Mouse (Mus musculus) midbrain, embryonic 10.5 days (tissue): ENCODE measurements around the gene Unc13c. TPM values are rescaled to one million over a fixed set of nuclear protein-coding genes. Genes with fewer than 3 reads are reported as not detected.

Experiments used
- DNase-seq: peaks from one replicate; pipeline ENCODE4 v3.0.0-alpha.2; 2017; ENCODE audit warnings: low spot score
- H3K27ac ChIP-seq: fragments of 300-500 bp; sonication (generic); replicated peaks from 2 replicates; pipeline ENCODE4 v1.5.1; 2016; ENCODE audit warnings: mild to moderate bottlenecking
- H3K27me3 ChIP-seq: fragments of 300-500 bp; sonication (generic); 2 replicates; pipeline ENCODE4 v1.6.1; 2016; ENCODE audit warnings: low read depth, mild to moderate bottlenecking; ENCODE audit not compliant: poor library complexity, severe bottlenecking
- H3K36me3 ChIP-seq: fragments of 300-500 bp; sonication (generic); 2 replicates; pipeline ENCODE4 v1.6.1; 2016; ENCODE audit warnings: mild to moderate bottlenecking, moderate library complexity
- H3K4me1 ChIP-seq: fragments of 300-500 bp; sonication (generic); 2 replicates; pipeline ENCODE4 v1.6.1; 2016
- H3K4me3 ChIP-seq: fragments of 300-500 bp; sonication (generic); 2 replicates; pipeline ENCODE4 v1.5.1; 2016; ENCODE audit warnings: mild to moderate bottlenecking, moderate library complexity
- H3K9me3 ChIP-seq: fragments of 300-500 bp; sonication (generic); replicated peaks from 2 replicates; pipeline ENCODE4 v1.6.1; 2016; ENCODE audit warnings: mild to moderate bottlenecking
- WGBS: fragments of 180-500 bp; shearing (Covaris S2); methylation state at CpG from one replicate; pipeline ENCODE4 v1.1.7; 2016; 5-methylcytosine and 5-hydroxymethylcytosine counted together
- polyA plus RNA-seq: library from polyadenylated mRNA; unstranded; fragments of >200 nt; fragmentation: Nextera tagmentation; extraction: Ambion mirVana; gene quantifications from 2 replicates; pipeline ENCODE4 v1.2.1, GENCODE M21; 2016

The Unc13c gene
- polyA plus RNA-seq, 1 experiment from 2014 or later = 0.16 TPM

DNA sequence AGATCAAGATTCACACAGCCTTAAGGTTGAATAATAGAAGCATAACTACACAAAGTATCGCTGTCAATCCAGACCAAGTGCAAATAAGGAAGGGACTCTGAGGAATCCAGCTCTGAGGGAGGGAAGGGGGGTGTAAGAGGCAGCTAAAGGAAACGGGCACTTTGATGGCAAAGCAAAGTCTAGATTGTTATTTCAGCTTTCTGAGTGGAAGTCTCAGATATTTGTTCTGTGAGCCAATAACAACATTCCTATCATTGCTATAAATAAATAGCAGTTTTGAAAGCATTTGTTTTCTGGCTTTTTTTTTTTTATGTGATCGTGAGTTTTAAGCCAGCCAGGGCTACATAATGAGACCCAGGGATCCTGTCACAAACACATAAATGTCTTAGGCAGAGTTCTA is 114.5 kb downstream of the Unc13c start:
- DNase-seq = no peak
- H3K4me1 ChIP-seq = no peaks in the 10 kb centered on the region
- no peaks in the 10 kb centered on the region for H3K36me3 ChIP-seq
- H3K4me3 ChIP-seq = no peak overlapping the region
- WGBS = 66% methylated on average over 3 of the region's 3 CpGs
- H3K27me3 ChIP-seq = no peaks in the 10 kb centered on the region
- no peaks in the 10 kb centered on the region for H3K9me3 ChIP-seq
- no peak overlapping the region for H3K27ac ChIP-seq

DNA sequence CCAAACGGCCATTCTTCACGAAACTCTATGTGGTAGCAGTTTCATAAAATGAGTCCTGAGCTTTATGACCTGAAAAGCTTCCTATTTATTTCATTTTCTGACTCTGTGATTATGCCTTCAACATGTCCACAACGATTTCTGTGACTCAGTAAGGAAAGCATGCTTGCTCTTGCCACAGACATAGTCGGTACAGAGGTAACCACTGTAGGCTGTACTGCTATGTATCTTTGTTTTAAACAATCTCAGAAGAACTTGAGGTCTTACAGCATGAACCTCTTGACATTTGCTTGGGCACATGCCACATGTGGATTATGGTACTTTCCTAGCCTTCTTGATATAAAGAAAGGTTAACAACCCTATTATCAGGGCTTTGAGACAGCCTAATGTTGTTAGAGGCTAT is 162.1 kb downstream of the Unc13c start:
- Histone ChIP-seq H3K36me3 (no peaks in the 10 kb centered on the region), H3K27ac (no peak overlapping the region), H3K9me3 (no peaks in the 10 kb centered on the region), H3K4me3 (no peak overlapping the region), H3K4me1 (no peaks in the 10 kb centered on the region), H3K27me3 (no peaks in the 10 kb centered on the region)
- DNase-seq = no peak
- 84% methylated on average over 4 of the region's 4 CpGs for WGBS

DNA sequence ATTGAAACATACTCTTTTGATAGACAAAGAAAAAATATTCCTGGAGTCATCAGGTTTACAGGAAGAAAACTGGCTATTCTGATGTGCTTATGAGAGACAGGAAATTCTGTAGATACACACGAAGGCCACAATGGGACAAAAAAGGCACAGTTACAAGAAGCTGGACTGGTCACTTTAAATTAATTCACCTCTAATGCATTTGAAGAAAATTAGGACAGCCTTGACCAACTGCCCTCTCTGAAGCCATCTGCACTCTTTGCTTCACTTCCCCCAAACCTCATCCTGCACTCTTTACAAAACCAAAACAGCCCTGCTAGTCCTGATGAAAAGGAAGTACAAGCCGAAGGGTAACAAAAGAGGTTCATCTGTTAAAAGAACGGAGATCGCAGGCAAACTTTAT is 194.2 kb downstream of the Unc13c start:
- no peaks in the 10 kb centered on the region for H3K36me3 ChIP-seq
- no peaks in the 10 kb centered on the region for H3K27me3 ChIP-seq
- no peak for DNase-seq
- H3K4me1 ChIP-seq = no peaks in the 10 kb centered on the region
- 60% methylated on average over 4 of the region's 4 CpGs for WGBS
- H3K4me3 ChIP-seq = no peak overlapping the region
- no peak overlapping the region for H3K27ac ChIP-seq
- H3K9me3 ChIP-seq = no peaks in the 10 kb centered on the region

DNA sequence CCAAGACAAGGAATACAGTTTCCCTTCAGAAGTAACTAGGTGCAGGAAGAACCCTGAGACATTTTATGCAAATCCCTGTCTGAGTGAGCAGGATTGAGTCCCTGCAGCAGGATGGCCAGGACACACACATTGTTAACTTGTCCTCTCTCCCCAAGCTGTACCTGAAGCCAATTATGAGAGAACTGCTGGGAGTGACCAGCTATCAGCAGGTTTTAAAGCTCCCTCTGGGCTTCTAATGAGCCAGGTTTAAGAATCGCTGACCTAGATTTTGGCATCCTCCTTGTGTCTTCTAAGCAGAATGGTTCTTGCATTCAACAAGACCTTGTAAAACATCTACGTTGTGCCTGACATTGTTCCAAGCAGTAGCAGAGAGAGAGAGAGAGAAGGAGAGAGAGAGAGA is 213.6 kb downstream of the Unc13c start:
- Histone ChIP-seq H3K4me3 (no peak overlapping the region), H3K4me1 (no peaks in the 10 kb centered on the region), H3K9me3 (no peaks in the 10 kb centered on the region), H3K36me3 (no peaks in the 10 kb centered on the region), H3K27me3 (no peaks in the 10 kb centered on the region), H3K27ac (no peak overlapping the region)
- no peak for DNase-seq
- 77% methylated on average over 2 of the region's 2 CpGs for WGBS

GRCm38 (mm10) chr9:73753480-73753879 is 215.3 kb downstream of the Unc13c start:
- no peak overlapping the region for H3K27ac ChIP-seq
- H3K27me3 ChIP-seq = no peaks in the 10 kb centered on the region
- H3K36me3 ChIP-seq = no peaks in the 10 kb centered on the region
- DNase-seq = no peak
- WGBS = 74% methylated on average over 3 of the region's 3 CpGs
- H3K4me3 ChIP-seq = no peak overlapping the region
- H3K9me3 ChIP-seq = no peaks in the 10 kb centered on the region
- no peaks in the 10 kb centered on the region for H3K4me1 ChIP-seq

GRCm38 (mm10) chr9:73751344-73751743 is 217.4 kb downstream of the Unc13c start:
- Histone ChIP-seq H3K4me1 (no peaks in the 10 kb centered on the region), H3K27ac (no peak overlapping the region), H3K9me3 (no peaks in the 10 kb centered on the region), H3K4me3 (no peak overlapping the region), H3K36me3 (no peaks in the 10 kb centered on the region), H3K27me3 (no peaks in the 10 kb centered on the region)
- 79% methylated on average over 1 of the region's 1 CpGs for WGBS
- DNase-seq = no peak

- Histone ChIP-seq H3K27ac (no peak overlapping the region), H3K27me3 (no peaks in the 10 kb centered on the region), H3K4me1 (no peaks in the 10 kb centered on the region), H3K9me3 (no peaks in the 10 kb centered on the region), H3K36me3 (no peaks in the 10 kb centered on the region), H3K4me3 (no peak overlapping the region)
- WGBS = 76% methylated on average over 7 of the region's 7 CpGs
- DNase-seq = no peak
Measured at GRCm38 (mm10) chr9:73734446-73734845, 234.3 kb downstream of the Unc13c start.

DNA sequence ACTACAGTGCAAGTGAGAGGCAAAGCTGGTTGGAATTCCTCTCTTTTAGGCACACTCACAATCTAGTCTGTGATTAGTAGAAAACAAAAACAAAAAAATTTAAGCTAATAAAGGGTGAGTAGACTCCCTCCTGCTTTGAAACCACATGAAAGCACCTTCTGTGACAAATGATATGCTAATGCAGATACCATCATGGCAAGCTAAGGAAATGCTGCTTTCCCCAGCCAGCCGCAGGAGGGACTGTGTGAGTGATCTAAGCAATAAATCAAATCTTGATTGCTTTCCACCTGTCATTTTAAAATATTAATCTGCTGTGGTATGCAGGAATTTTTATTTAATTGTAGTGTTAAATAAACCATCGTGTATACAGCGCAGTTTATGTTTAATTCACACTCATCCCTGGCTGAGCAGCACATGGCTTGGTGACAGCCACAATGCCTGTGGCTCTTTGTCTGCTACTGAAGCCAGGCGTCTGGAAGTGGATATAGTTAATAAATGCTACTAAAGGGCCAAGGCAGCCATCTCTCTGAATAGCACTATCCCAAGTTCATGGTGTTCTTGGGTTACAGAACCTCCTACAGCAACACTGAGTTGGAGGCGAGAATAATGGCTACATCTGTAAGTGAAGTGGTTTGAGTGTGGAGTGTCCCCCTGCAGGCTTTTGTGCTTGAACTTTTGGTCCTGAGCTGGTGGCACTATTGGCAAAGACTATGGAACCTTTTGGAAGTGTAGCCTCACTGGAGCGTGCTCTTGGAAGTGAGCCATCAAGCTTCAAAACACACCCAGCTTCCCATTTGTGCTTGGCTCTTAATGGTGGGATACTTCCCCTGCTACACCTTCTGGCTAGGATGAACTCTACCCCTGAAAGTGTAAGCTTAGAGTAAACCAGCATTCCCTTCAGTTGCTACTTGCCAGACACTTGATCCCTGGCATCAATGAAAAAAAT is 242.8 kb downstream of the Unc13c start:
- Histone ChIP-seq H3K36me3 (no peaks in the 10 kb centered on the region), H3K4me3 (no peak overlapping the region), H3K9me3 (no peaks in the 10 kb centered on the region), H3K27ac (no peak overlapping the region), H3K4me1 (no peaks in the 10 kb centered on the region), H3K27me3 (no peaks in the 10 kb centered on the region)
- WGBS = 81% methylated on average over 6 of the region's 6 CpGs
- DNase-seq = no peak

DNA sequence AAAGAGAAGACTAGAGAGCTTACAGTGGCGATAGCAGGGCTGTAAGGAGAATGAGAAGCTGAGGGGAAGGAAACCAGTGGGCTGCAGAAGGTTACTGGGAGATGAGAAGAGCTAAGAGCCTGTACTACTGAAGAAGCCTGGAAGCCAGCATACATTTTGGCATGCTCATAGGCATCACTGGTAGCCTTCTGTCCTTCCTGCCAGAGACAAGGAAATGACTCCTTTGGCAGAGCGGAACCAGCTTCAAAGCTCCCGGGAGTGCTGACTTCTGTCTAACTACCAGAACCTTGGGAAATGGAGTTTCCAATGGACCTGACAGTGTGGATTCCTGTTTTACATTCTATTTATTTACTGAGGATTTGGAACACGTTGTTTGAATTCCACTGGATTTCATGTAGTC is 244.0 kb downstream of the Unc13c start:
- Histone ChIP-seq H3K4me1 (no peaks in the 10 kb centered on the region), H3K27me3 (no peaks in the 10 kb centered on the region), H3K4me3 (no peak overlapping the region), H3K36me3 (no peaks in the 10 kb centered on the region), H3K9me3 (no peaks in the 10 kb centered on the region), H3K27ac (no peak overlapping the region)
- WGBS = 88% methylated on average over 4 of the region's 4 CpGs
- no peak for DNase-seq

DNA sequence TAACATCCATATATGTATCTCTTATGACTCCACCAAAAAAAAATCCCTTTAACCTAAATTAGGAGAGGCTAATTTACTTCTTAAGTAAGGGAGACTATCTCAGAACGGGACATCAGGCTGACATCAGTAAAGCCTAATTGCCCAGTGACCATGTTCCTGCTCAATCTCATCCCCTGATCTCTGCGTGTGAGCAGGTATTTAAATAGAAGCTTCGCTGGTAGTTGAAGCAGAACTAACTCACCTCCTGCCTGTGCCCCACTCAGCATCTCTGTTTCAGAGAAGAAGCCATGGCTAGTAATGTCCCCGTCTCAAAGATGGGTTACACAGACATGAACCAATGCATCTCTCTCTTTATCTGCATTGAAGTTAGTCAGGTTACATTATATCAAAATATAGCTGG is 255.3 kb downstream of the Unc13c start:
- no peaks in the 10 kb centered on the region for H3K27me3 ChIP-seq
- H3K4me1 ChIP-seq = peaks cover 4% of the 10 kb centered on the region; the same call in 1 of the 2 replicates
- no peak for DNase-seq
- H3K9me3 ChIP-seq = no peaks in the 10 kb centered on the region
- no peak overlapping the region for H3K27ac ChIP-seq
- 63% methylated on average over 4 of the region's 4 CpGs for WGBS
- no peaks in the 10 kb centered on the region for H3K36me3 ChIP-seq
- no peak overlapping the region for H3K4me3 ChIP-seq

GRCm38 (mm10) chr9:73697103-73697502 is 271.7 kb downstream of the Unc13c start:
- no peak overlapping the region; the same call in 1 of the 2 replicates for H3K27ac ChIP-seq
- H3K4me1 ChIP-seq = peaks cover 5% of the 10 kb centered on the region
- H3K36me3 ChIP-seq = no peaks in the 10 kb centered on the region
- WGBS = 40% methylated on average over 2 of the region's 2 CpGs
- DNase-seq = no peak
- H3K4me3 ChIP-seq = no peak overlapping the region
- no peaks in the 10 kb centered on the region for H3K9me3 ChIP-seq
- H3K27me3 ChIP-seq = no peaks in the 10 kb centered on the region

- Histone ChIP-seq H3K4me1 (peaks cover 16% of the 10 kb centered on the region), H3K27me3 (no peaks in the 10 kb centered on the region), H3K27ac (no peak overlapping the region), H3K4me3 (no peak overlapping the region), H3K36me3 (no peaks in the 10 kb centered on the region), H3K9me3 (no peaks in the 10 kb centered on the region)
- WGBS = 88% methylated on average over 2 of the region's 2 CpGs
- DNase-seq = no peak
Measured at GRCm38 (mm10) chr9:73681580-73681979, 287.2 kb downstream of the Unc13c start.
